ENCODE assay signal across 9 mouse cellular contexts in genomic region chr2:128395308-128396007, GRCm38 (mm10).
A peak's percentile ranks its signal among the peaks of the same experiment; 100 is the strongest.
DNase-seq lines count a peak whose midpoint lies in the region; ATAC-seq lines count a peak whose summit lies in the region.
"Had no signal": no experiment of that assay in that cellular context is flagged by ENCODE, and none has a peak within 500 bp of the region (broad histone marks: within the 10 kb centered on the region; RNA-seq: fewer than 3 reads in every experiment).

No protein-coding gene starts in this region.

- peak; percentile 38 for ATAC-seq in forebrain, embryonic 15.5 days (replicated peaks)
- peak; percentile 45; the same call in 1 of the 2 replicates for ATAC-seq in neural tube, embryonic 11.5 days (ENCODE audit: insufficient read depth, low FRiP score, low TSS enrichment)
- peak; percentile 44 for ATAC-seq in midbrain, embryonic 13.5 days

- peaks cover 18% of the 10 kb centered on the region; the same call in 1 of the 2 replicates for H3K27me3 ChIP-seq in forebrain, embryonic 15.5 days
- peaks cover 38% of the 10 kb centered on the region for H3K27me3 ChIP-seq in forebrain, embryonic 10.5 days (ENCODE audit: poor library complexity, severe bottlenecking)
- no peaks in the 10 kb centered on the region for H3K27me3 ChIP-seq in neural tube, embryonic 11.5 days (ENCODE audit: control insufficient read depth, insufficient read depth, low read length)
- H3K27me3 ChIP-seq in midbrain, embryonic 13.5 days: peaks cover 41% of the 10 kb centered on the region

- H3K36me3 ChIP-seq in forebrain, embryonic 15.5 days: no peaks in the 10 kb centered on the region
- H3K36me3 ChIP-seq in forebrain, embryonic 10.5 days (replicated peaks): no peaks in the 10 kb centered on the region
- H3K36me3 ChIP-seq in neural tube, embryonic 11.5 days (ENCODE audit: control insufficient read depth, insufficient read depth, low read length): no peaks in the 10 kb centered on the region
- H3K36me3 ChIP-seq in midbrain, embryonic 13.5 days: no peaks in the 10 kb centered on the region

- H3K9ac ChIP-seq in forebrain, embryonic 15.5 days (replicated peaks): no peak overlapping the region
- no peak overlapping the region for H3K9ac ChIP-seq in neural tube, embryonic 11.5 days (ENCODE audit: low read length)
- H3K9ac ChIP-seq in midbrain, embryonic 13.5 days (replicated peaks): no peak overlapping the region

- H3K4me2 ChIP-seq in forebrain, embryonic 15.5 days (replicated peaks): no peak overlapping the region
- H3K4me2 ChIP-seq in neural tube, embryonic 11.5 days (ENCODE audit: low read depth): no peak overlapping the region
- H3K4me2 ChIP-seq in midbrain, embryonic 13.5 days (replicated peaks): no peak overlapping the region

- H3K4me1 ChIP-seq in forebrain, embryonic 15.5 days: peaks cover 9% of the 10 kb centered on the region; the same call in 1 of the 2 replicates
- H3K4me1 ChIP-seq in forebrain, embryonic 10.5 days: peaks cover 49% of the 10 kb centered on the region
- no peaks in the 10 kb centered on the region; the same call in 1 of the 2 replicates for H3K4me1 ChIP-seq in neural tube, embryonic 11.5 days (ENCODE audit: control insufficient read depth, insufficient read depth, low read length)
- peaks cover 15% of the 10 kb centered on the region; the same call in 1 of the 2 replicates for H3K4me1 ChIP-seq in midbrain, embryonic 13.5 days (replicated peaks)

- no peak for DNase-seq in forebrain, embryonic 10.5 days (ENCODE audit: extremely low spot score, low spot score)
- no peak for DNase-seq in neural tube, embryonic 11.5 days (ENCODE audit: low spot score)
- DNase-seq in neural tube, embryonic 10.5 days (ENCODE audit: extremely low spot score, low spot score): no peak
- DNase-seq in spleen, adult 18-20 months: no peak
- DNase-seq in layer of hippocampus, postnatal 14 days (ENCODE audit: low spot score in 2 of 2): no peak
- DNase-seq in spleen, adult 12 weeks (ENCODE audit: low spot score): no peak

- H3K27ac ChIP-seq in forebrain, embryonic 15.5 days (replicated peaks): no peak overlapping the region
- H3K27ac ChIP-seq in forebrain, embryonic 10.5 days: no peak overlapping the region
- H3K27ac ChIP-seq in neural tube, embryonic 11.5 days (ENCODE audit: low read depth, low read length): no peak overlapping the region
- H3K27ac ChIP-seq in midbrain, embryonic 13.5 days: no peak overlapping the region
- H3K27ac ChIP-seq: left cerebral cortex, adult 2 months had no signal

- WGBS in forebrain, embryonic 15.5 days: 51% methylated on average over 4 of the region's 4 CpGs
- 40% methylated on average over 4 of the region's 4 CpGs for WGBS in forebrain, embryonic 10.5 days
- 53% methylated on average over 4 of the region's 4 CpGs for WGBS in neural tube, embryonic 11.5 days
- 55% methylated on average over 4 of the region's 4 CpGs for WGBS in midbrain, embryonic 13.5 days

- H3K9me3 ChIP-seq in forebrain, embryonic 15.5 days: no peaks in the 10 kb centered on the region
- no peaks in the 10 kb centered on the region for H3K9me3 ChIP-seq in forebrain, embryonic 10.5 days
- H3K9me3 ChIP-seq in neural tube, embryonic 11.5 days (ENCODE audit: control insufficient read depth, low read length): no peaks in the 10 kb centered on the region
- no peaks in the 10 kb centered on the region for H3K9me3 ChIP-seq in midbrain, embryonic 13.5 days

- no peak overlapping the region for H3K4me3 ChIP-seq in forebrain, embryonic 15.5 days
- H3K4me3 ChIP-seq in forebrain, embryonic 10.5 days: no peak overlapping the region
- no peak overlapping the region for H3K4me3 ChIP-seq in neural tube, embryonic 11.5 days (ENCODE audit: low read depth, low read length)
- H3K4me3 ChIP-seq in midbrain, embryonic 13.5 days (replicated peaks): no peak overlapping the region
- H3K4me3 ChIP-seq: left cerebral cortex, adult 2 months had no signal
